Mouse (Mus musculus): ENCODE measurements around the gene Tmem130.

The Tmem130 gene

DNA sequence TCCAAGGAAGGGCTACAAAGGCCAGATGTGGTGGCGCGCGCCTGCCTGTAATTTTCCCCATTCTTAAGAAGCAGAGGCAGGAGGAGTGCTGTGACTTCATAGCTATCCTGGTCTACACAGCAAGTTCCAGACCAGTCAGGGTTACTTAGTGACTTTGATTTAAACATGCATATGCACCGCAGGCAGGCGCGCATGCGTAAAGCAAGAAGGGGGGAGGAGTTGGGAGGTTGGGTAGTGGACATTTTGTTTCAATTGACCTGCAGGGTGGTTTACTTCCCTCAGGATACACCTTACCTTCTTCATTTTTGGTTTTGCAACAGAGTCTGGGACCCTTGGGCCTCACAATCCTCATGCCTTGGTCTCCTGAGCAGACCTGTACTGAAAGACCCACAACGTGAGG, 32.4 kb downstream of the Tmem130 start:
- no peak for DNase-seq

DNA sequence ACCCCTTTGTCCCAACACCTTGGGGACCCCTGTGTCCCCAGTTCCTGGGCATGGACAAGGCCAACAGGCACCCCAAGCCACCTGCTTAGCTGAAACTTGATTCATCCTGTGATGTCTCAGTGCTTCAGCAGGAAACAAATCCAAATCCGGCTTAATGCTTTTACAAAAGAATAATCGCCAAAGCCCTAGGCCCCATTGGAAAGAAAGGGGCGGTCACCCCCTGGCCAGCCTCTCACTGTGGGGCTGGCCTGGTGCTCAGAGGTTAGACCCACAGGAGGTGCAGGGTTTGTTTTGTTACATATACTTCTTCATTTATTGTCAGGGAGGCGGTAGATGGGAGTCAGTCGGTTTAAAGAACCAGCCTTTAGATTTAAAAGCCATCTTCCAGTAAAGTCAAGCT, 33.4 kb downstream of the Tmem130 start:
- no peak for DNase-seq

DNA sequence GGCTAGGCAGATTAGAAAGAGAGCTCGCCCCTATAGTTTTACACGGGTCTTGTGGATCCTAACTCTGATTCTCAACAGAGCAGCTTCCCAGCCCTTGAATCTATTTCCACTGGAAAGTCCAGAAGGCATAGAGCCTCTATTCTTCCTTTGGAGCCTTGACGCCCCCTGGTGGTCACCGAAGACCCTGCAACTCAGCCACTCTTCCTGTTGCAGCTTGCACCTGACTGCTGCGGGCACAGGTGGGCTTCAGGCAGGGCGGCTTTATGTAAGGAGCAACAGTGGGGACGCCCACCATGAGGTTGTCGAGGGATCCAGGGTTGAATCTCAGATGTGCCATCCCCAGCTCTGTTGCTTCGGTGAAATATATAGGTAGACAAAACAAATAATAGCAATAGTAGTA, 34.5 kb downstream of the Tmem130 start:
- peak; percentile 84 to 85 for DNase-seq

DNA sequence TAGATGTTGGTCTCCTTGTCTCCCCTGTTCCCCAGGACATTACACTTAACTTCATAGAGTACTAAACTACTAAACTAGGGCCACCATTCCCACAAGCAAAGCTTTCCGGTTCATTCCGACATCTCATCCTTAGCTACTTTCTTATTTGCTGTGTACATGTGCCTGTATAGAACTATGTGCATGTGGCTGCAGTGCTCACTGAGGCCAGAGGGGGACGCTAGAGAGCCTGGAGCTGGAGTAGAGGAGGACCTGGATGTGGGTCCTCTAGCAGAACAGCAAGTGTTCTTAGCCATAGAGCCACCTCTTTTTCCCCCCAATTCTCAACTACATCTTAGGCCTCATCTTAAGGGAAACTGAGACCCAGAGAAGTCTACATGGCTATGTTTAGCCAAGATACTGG, 36.1 kb downstream of the Tmem130 start:
- DNase-seq, result no peak

DNA sequence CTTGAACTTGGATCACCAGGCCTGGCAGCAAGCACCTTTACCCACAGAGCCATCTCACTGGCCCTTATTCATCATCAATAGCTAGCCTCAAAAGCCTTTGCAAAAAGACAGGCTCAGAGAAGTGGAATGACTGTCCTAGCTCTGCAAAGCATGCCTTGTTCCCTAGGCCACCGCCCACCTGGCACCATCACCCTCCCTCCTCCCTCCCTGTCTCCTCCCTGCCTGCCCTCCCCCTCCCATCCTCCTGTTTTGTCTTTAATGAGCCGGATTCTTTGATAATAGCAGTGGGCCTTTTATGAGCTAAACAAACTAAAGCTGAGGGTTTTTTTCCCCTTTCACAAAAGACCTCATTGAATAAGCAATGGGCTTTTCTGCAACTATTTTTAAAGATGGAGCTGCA, 36.7 kb downstream of the Tmem130 start:
- DNase-seq, result no peak

DNA sequence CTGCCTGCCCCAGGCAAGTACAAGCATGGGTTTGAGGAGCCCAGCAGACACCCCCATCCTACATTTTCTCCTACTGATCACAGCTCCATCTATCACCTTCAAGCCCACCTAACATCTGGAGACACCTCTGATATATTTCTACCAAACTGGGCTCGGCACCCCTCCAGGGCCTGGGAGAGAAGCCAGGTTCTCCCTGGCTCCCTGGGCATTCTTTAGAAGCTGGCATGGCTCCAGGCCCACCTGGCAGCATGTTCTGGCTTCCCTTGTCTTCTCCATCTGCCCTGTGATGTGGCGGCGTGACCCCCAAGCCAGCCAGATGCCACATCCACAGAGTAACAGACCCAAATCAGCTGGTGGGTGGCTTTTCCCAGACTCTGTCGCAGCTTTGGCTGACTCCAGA, 41.3 kb downstream of the Tmem130 start:
- peak; percentile 33 to 43 for DNase-seq

DNA sequence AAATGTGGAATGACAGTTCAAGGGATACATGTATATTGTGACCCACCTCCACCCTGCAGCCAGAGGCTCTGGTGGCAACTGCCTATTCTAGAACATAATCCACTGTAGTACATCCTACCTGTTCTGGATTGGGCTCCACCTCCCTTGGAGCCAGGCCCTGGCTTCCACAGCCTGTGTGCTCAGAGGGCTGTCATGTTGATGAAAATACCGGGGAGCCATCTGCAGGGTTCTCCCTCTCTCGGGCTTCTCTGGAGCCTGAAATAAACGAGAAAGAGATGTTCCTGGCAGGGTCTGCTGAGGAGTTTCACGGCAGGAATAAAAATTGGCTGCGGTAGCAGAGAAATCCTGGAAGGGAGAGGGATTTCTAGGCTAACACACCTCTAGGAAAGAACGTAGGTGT, 41.8 kb downstream of the Tmem130 start:
- DNase-seq, result peak; percentile 29 to 35

DNA sequence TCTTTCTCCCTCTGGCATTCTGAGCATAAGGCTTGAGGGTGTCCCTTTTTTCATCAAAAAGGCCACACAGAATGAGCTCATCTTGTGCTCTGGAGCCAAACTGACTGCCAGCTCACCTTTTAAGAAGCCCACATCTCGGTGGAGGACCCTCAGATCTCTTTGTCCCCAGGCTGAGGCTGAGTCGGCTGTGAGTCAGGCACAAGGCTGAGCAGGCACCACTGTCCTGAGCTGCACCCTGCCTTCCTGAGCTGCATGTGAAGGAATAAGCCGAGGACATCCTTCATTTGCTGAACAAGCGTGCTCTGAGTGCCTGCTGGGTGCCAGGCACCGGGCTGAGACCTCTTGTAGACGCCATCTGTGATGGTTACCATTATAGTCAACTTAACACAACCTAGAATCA, 44.4 kb downstream of the Tmem130 start:
- DNase-seq, result no peak

DNA sequence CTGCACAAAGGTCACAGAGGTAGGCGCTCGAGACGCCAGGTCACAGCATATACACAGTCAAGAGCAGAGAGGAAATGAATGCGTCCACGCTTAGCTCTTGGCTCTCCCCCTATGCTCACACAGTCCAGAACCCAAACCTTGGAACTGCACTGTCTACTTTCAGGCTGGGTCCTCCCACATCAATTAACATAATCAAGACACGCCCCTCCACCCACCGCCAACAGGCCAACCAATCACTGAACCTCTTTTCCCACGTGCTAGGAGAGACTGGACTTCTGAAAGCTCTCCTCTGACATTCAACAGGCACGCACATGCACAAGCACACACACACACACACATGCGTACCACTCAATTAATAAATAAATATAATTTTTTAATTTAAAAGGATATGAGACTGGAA, 48.2 kb downstream of the Tmem130 start:
- no peak for DNase-seq

DNA sequence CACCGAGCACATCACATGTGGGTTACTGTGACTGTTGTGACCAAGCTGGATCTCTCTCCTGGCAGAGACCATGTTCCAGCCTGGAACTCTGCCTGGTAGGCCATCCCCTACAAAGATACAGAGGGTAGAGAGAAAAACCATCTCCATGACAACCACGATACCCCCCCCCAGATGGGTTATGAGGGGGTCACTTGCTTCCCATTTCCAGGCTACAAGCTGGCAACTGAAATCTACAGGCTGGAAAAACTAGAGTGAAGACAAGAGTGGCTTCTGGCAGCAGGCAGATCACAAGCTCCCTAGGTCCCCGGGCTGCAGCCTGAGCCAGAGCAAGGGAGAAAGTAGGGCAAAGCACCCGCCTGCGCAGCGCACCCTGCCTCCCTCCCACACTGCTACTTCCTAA, 54.0 kb downstream of the Tmem130 start:
- peak; percentile 41 to 47 for DNase-seq

DNA sequence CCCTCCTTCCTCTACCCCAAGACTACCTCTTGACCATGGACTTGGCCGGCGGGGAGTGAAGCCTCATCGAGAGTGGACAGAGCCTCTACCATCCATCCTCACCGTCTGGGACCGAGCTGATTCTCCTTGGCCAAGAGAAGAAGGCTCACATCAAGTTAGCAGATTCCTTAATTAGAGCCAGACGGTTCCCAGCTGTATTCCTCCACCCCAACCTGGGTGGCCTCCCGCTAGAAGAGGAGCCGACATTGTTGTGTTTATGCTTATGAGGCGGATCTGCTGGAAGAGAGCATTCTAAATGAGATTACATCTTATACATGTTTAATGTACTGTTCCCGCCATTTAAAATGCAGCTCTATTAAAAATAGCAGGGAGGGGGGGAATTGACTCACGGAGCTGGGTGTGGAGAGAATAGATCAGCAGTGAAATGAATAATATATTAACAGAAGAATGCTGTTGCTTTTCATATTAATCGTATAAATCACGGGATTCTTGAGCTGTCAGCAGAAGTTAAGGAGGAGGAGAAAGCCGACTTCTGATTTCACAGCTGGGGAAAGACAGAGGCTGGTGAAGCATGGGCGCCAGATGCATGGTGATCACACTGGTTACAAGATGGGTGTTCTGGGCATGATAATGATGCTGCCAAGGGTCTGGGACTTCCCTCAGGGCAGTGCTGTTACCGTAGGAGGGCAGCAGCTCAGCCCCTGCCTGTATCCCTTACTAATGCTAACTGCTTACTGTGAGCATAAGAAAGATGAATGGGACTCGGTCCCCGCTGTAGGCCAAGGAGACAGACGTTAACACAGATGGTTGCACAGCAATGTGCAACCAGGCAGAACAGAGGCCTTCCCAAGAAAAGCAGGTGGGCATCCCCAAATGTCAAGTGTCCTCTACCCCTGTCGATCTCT, 57.9 kb downstream of the Tmem130 start:
- DNase-seq, result peak; percentile 57 to 62

DNA sequence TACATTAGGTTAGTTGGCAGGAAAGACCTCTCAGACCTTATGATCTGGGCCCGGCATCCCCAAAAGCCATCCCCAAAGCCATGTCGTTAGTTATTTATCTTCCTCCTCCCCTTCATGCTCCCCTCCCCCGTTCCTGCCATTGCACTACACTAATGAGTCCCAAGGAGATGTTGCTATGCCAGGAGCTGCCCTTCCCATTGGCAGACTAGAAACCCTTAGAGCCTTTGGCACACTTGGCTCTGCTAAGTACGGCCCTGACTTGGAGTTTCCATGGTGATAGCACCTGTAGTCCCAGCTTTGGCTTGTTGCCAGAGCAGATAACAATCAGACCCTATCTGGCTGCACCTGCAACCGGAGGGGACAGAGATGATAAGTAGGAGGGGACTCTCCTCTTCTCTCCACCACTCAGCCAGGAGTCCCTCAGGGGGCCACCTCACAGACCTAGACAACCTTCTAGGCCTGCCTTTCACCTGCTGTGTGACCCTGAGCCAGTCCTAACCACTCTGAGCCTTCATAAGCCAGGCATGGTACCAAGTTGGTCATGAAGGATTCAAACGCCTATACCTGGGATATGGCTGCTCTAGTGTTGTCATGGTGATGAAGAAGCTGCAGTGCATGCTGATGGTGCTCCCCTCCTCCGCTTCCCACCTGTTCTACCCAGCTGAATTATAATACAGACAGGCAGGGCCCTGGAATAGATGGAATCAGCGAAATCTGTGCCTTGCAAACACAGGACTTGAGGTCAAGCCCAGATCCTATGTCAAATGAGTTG, 66.1 kb downstream of the Tmem130 start:
- no peak for DNase-seq

DNA sequence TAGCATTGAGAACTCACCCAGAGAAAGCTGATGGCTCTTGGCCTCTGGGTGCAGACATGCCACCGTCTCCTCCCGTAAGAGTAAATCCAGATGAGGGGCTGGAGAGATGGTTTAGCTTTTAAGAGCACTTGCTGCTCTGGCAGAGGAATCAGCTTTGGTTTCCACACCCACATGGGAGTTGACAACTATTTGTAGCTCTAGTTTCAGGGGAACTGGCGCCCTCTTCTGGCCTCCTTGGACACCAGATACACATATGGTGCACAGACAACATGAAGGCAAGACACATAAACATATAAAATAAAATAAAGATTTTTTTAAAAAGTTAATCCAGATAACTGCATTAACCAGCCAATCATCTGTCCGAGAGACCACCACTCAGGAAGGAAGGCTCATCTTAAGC, 67.5 kb downstream of the Tmem130 start:
- no peak for DNase-seq

DNA sequence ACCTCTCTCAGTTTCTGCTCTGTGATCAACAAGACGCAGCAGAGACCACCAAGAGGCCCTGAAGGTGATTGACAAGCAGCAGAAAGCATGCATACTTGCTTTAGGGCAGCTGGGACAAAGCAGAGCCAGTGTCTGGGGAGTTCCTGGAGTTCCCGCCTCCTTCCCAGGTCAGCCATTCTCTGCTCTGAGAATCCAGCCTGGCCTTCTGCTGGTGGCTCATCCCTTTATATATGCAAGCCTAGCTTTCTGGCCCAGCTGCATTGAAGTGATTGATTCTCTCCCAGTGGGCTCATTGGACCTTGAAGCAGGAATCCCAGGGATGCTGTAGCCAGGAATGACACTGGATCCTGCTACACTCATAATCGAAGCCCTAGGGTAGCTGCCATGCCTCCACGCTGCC, 70.2 kb downstream of the Tmem130 start:
- DNase-seq, result no peak

DNA sequence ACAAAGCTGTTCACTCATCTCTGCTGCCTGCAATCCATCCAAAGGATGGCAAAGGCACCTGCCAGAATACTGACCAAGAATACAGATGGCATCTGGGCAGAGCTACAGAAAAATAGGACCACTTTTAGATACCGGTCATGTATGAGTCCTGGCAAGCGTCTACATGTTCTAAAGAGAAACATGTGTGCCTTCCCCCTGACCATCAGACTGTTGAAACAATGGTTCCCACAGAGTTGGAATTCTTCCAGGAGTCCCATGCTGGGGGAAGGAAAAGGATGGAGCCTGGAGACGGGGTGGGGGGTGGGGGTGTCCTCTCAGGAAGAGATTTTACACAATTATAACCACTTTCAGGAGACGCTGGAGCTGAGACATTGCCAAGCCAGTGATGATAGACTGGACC, 73.2 kb downstream of the Tmem130 start:
- DNase-seq, result no peak

Data from cerebellum, postnatal 36 days (tissue).